Comparison of ENCODE assay signal across 14 mouse cellular contexts in the genomic region with DNA sequence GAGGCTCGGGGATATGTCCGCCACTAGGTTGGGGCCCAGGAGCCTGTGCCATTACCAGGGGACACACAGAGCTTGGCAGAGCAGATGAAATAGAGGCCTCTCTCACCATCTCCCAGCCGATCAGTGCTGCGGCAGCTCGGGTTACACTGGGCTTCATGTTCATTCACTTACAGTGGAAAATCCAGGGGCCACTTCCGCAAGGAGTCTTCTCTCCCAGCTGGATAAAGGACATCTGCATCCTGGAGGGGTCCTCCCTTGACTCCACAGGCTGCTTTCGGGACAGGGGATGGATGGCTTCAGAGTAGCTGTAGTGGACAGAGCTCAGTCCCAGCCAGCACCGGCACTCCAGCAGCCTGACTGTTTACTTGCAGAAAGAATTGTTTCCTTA. TPM values are rescaled to one million over a fixed set of nuclear protein-coding genes. Genes with fewer than 3 reads are reported as not detected.
DNase-seq lines count a peak whose midpoint lies in the region; ATAC-seq lines count a peak whose summit lies in the region.
"Had no signal": no experiment of that assay in that cellular context is flagged by ENCODE, and none has a peak within 500 bp of the region (broad histone marks: within the 10 kb centered on the region; RNA-seq: fewer than 3 reads in every experiment).

No protein-coding gene starts in this region.

- H3K9me3 ChIP-seq in forebrain, embryonic 11.5 days (ENCODE audit: control insufficient read depth, low read length), result no peaks in the 10 kb centered on the region
- no peaks in the 10 kb centered on the region for H3K9me3 ChIP-seq in forebrain, embryonic 13.5 days (replicated peaks)
- H3K9me3 ChIP-seq in kidney, embryonic 14.5 days (ENCODE audit: control insufficient read depth, low read length), result no peaks in the 10 kb centered on the region
- no peaks in the 10 kb centered on the region for H3K9me3 ChIP-seq in hindbrain, embryonic 13.5 days
- H3K9me3 ChIP-seq: limb, embryonic 13.5 days; midbrain, embryonic 12.5 days had no signal

- H3K4me2 ChIP-seq in forebrain, embryonic 11.5 days (ENCODE audit: low read depth, low read length, severe bottlenecking), result no peak overlapping the region
- no peak overlapping the region for H3K4me2 ChIP-seq in forebrain, embryonic 13.5 days
- H3K4me2 ChIP-seq in kidney, embryonic 14.5 days (replicated peaks; ENCODE audit: low read depth, low read length), result no peak overlapping the region
- H3K4me2 ChIP-seq in hindbrain, embryonic 13.5 days, result no peak overlapping the region
- H3K4me2 ChIP-seq: limb, embryonic 13.5 days; lung, embryonic 14.5 days; midbrain, embryonic 12.5 days had no signal

- H3K27ac ChIP-seq in forebrain, embryonic 11.5 days (ENCODE audit: low read depth, low read length), result no peak overlapping the region
- no peak overlapping the region for H3K27ac ChIP-seq in forebrain, embryonic 13.5 days
- no peak overlapping the region for H3K27ac ChIP-seq in kidney, embryonic 14.5 days (ENCODE audit: low read depth, low read length)
- peak overlapping the region; percentile 32; the same call in 1 of the 2 replicates for H3K27ac ChIP-seq in hindbrain, embryonic 13.5 days
- H3K27ac ChIP-seq: limb, embryonic 13.5 days had no signal

- H3K4me3 ChIP-seq in forebrain, embryonic 11.5 days (ENCODE audit: low read depth, low read length), result no peak overlapping the region
- no peak overlapping the region for H3K4me3 ChIP-seq in forebrain, embryonic 13.5 days
- H3K4me3 ChIP-seq in kidney, embryonic 14.5 days (ENCODE audit: low read length), result no peak overlapping the region
- no peak overlapping the region for H3K4me3 ChIP-seq in hindbrain, embryonic 13.5 days
- H3K4me3 ChIP-seq: limb, embryonic 13.5 days; midbrain, embryonic 12.5 days had no signal

- DNase-seq in forebrain, embryonic 11.5 days (ENCODE audit: low spot score), result no peak
- no peak for DNase-seq in kidney, postnatal 36 days
- DNase-seq in embryo, embryonic 10.5 days (ENCODE audit: low spot score), result peak; percentile 48
- DNase-seq in ovary, postnatal 36 days (ENCODE audit: low spot score), result no peak
- no peak for DNase-seq in layer of hippocampus, adult 9-11 months
- DNase-seq: B cell, adult 2 months; lung, embryonic 14.5 days; spleen, adult 18-20 months; thymus, adult 2 months had no signal

- ATAC-seq in forebrain, embryonic 11.5 days (replicated peaks; ENCODE audit: low FRiP score), result no peak
- ATAC-seq in forebrain, embryonic 13.5 days, result no peak
- no peak for ATAC-seq in kidney, embryonic 14.5 days (ENCODE audit: low FRiP score, low TSS enrichment)
- no peak for ATAC-seq in hindbrain, embryonic 13.5 days (ENCODE audit: low FRiP score)

- H3K36me3 ChIP-seq in forebrain, embryonic 11.5 days (ENCODE audit: control insufficient read depth, insufficient read depth, low read length), result no peaks in the 10 kb centered on the region
- no peaks in the 10 kb centered on the region for H3K36me3 ChIP-seq in forebrain, embryonic 13.5 days (ENCODE audit: poor library complexity, severe bottlenecking)
- H3K36me3 ChIP-seq in kidney, embryonic 14.5 days (ENCODE audit: control insufficient read depth, insufficient read depth, low read length), result no peaks in the 10 kb centered on the region
- no peaks in the 10 kb centered on the region for H3K36me3 ChIP-seq in hindbrain, embryonic 13.5 days
- H3K36me3 ChIP-seq: limb, embryonic 13.5 days; midbrain, embryonic 12.5 days had no signal

- peaks cover 26% of the 10 kb centered on the region for H3K4me1 ChIP-seq in forebrain, embryonic 11.5 days (replicated peaks; ENCODE audit: control insufficient read depth, insufficient read depth, low read length)
- H3K4me1 ChIP-seq in forebrain, embryonic 13.5 days, result peaks cover 42% of the 10 kb centered on the region
- H3K4me1 ChIP-seq in kidney, embryonic 14.5 days (ENCODE audit: control insufficient read depth, insufficient read depth, low read length), result peaks cover 23% of the 10 kb centered on the region
- H3K4me1 ChIP-seq in hindbrain, embryonic 13.5 days (replicated peaks), result peaks cover 50% of the 10 kb centered on the region

- H3K27me3 ChIP-seq in forebrain, embryonic 11.5 days (ENCODE audit: control insufficient read depth, insufficient read depth, low read length), result no peaks in the 10 kb centered on the region; the same call in 1 of the 2 replicates
- 0 out of 2 replicates have a peak, but pooled peaks cover 8% of the 10 kb centered on the region for H3K27me3 ChIP-seq in forebrain, embryonic 13.5 days
- H3K27me3 ChIP-seq in kidney, embryonic 14.5 days (ENCODE audit: control insufficient read depth, insufficient read depth, low read length), result no peaks in the 10 kb centered on the region
- H3K27me3 ChIP-seq in hindbrain, embryonic 13.5 days, result no peaks in the 10 kb centered on the region

- 60% methylated on average over 8 of the region's 8 CpGs for WGBS in forebrain, embryonic 11.5 days
- 51% methylated on average over 8 of the region's 8 CpGs for WGBS in forebrain, embryonic 13.5 days
- WGBS in kidney, embryonic 14.5 days, result 24% methylated on average over 8 of the region's 8 CpGs
- 43% methylated on average over 8 of the region's 8 CpGs for WGBS in hindbrain, embryonic 13.5 days

- peak overlapping the region; percentile 37; the same call in 1 of the 2 replicates for H3K9ac ChIP-seq in forebrain, embryonic 11.5 days (ENCODE audit: low read length)
- no peak overlapping the region for H3K9ac ChIP-seq in forebrain, embryonic 13.5 days
- 0 out of 2 replicates have a peak overlapping the region, but pooled peaks have one; percentile 34 for H3K9ac ChIP-seq in kidney, embryonic 14.5 days (ENCODE audit: low read depth, low read length)
- H3K9ac ChIP-seq in hindbrain, embryonic 13.5 days, result 0 out of 2 replicates have a peak overlapping the region, but pooled peaks have one; percentile 35
- H3K9ac ChIP-seq: limb, embryonic 13.5 days; lung, embryonic 14.5 days had no signal

RNA-seq across cellular contexts. Expression of gene Usp2, which starts 4.0 kb away (rescaled TPM):
- polyA plus RNA-seq in forebrain, embryonic 11.5 days (2014; fragmentation: Nextera tagmentation; extraction: Ambion mirVana), result 8.9 and 12.7 TPM in 2 replicates
- polyA plus RNA-seq in forebrain, embryonic 13.5 days (2015; fragmentation: Nextera tagmentation; extraction: Ambion mirVana), result 7.1 and 8.6 TPM in 2 replicates
- polyA plus RNA-seq in kidney, embryonic 14.5 days (2014; fragmentation: Nextera tagmentation; extraction: Ambion mirVana), result 25.8 and 29.4 TPM in 2 replicates
- polyA plus RNA-seq in hindbrain, embryonic 13.5 days (2015; fragmentation: Nextera tagmentation; extraction: Ambion mirVana), result 8.1 and 12.2 TPM in 2 replicates

RNA-seq across cellular contexts. Expression of gene Thy1, which starts 27.7 kb away (rescaled TPM):
- polyA plus RNA-seq in forebrain, embryonic 11.5 days (2014; fragmentation: Nextera tagmentation; extraction: Ambion mirVana), result not detected in 2 replicates
- polyA plus RNA-seq in forebrain, embryonic 13.5 days (2015; fragmentation: Nextera tagmentation; extraction: Ambion mirVana), result 0.31 and 0.98 TPM in 2 replicates
- polyA plus RNA-seq in kidney, embryonic 14.5 days (2014; fragmentation: Nextera tagmentation; extraction: Ambion mirVana), result 14.3 and 19.9 TPM in 2 replicates
- 0.27 and 0.55 TPM in 2 replicates for polyA plus RNA-seq in hindbrain, embryonic 13.5 days (2015; fragmentation: Nextera tagmentation; extraction: Ambion mirVana)
- polyA plus RNA-seq: midbrain, embryonic 12.5 days had no signal

RNA-seq across cellular contexts. Expression of gene Mfrp, which starts 30.7 kb away (rescaled TPM):
- polyA plus RNA-seq in forebrain, embryonic 11.5 days (2014; fragmentation: Nextera tagmentation; extraction: Ambion mirVana), result 0.11 TPM in 1 of 2 replicates, not detected in the other
- polyA plus RNA-seq in forebrain, embryonic 13.5 days (2015; fragmentation: Nextera tagmentation; extraction: Ambion mirVana), result 0.06 and 0.23 TPM in 2 replicates
- 0.14 TPM in 1 of 2 replicates, not detected in the other for polyA plus RNA-seq in kidney, embryonic 14.5 days (2014; fragmentation: Nextera tagmentation; extraction: Ambion mirVana)
- polyA plus RNA-seq in hindbrain, embryonic 13.5 days (2015; fragmentation: Nextera tagmentation; extraction: Ambion mirVana), result 0.22 TPM in 1 of 2 replicates, not detected in the other
- polyA plus RNA-seq: midbrain, embryonic 12.5 days had no signal

RNA-seq across cellular contexts. Expression of gene C1qtnf5, which starts 36.2 kb away (rescaled TPM):
- 0.47 and 0.79 TPM in 2 replicates for polyA plus RNA-seq in forebrain, embryonic 11.5 days (2014; fragmentation: Nextera tagmentation; extraction: Ambion mirVana)
- polyA plus RNA-seq in forebrain, embryonic 13.5 days (2015; fragmentation: Nextera tagmentation; extraction: Ambion mirVana), result 1.0 and 1.2 TPM in 2 replicates
- 4.6 and 5.4 TPM in 2 replicates for polyA plus RNA-seq in kidney, embryonic 14.5 days (2014; fragmentation: Nextera tagmentation; extraction: Ambion mirVana)
- polyA plus RNA-seq in hindbrain, embryonic 13.5 days (2015; fragmentation: Nextera tagmentation; extraction: Ambion mirVana), result 3.2 and 5.3 TPM in 2 replicates

RNA-seq across cellular contexts. Expression of gene Gm49380, which starts 42.5 kb away (rescaled TPM):
- 0.97 TPM in 1 of 2 replicates, not detected in the other for polyA plus RNA-seq in forebrain, embryonic 11.5 days (2014; fragmentation: Nextera tagmentation; extraction: Ambion mirVana)
- polyA plus RNA-seq in forebrain, embryonic 13.5 days (2015; fragmentation: Nextera tagmentation; extraction: Ambion mirVana), result 0.19 TPM in 1 of 2 replicates, not detected in the other
- 0.09 and 0.14 TPM in 2 replicates for polyA plus RNA-seq in kidney, embryonic 14.5 days (2014; fragmentation: Nextera tagmentation; extraction: Ambion mirVana)
- polyA plus RNA-seq in hindbrain, embryonic 13.5 days (2015; fragmentation: Nextera tagmentation; extraction: Ambion mirVana), result 0.12 and 0.49 TPM in 2 replicates
- polyA plus RNA-seq: thymus, adult 2 months had no signal
